Mouse (Mus musculus) lung, embryonic 16.5 days (tissue): ENCODE results near the gene Vmn1r180. TPM values are rescaled to one million over a fixed set of nuclear protein-coding genes. Genes with fewer than 3 reads are reported as not detected.
"Not testable (repeated sequence)": the region's sequence is repeated elsewhere in the genome, so short reads cannot be mapped to it uniquely, and the experiment has no call there.

Experiments used
- ATAC-seq: fragments of 200-750 bp; cut with Nextera tagmentation; 2 replicates; pipeline ENCODE4 v1.8.0; 2017; ENCODE audit warnings: low read depth, mild to moderate bottlenecking, moderate library complexity
- H3K27ac ChIP-seq: fragments of 300-500 bp; sonication (generic); 2 replicates; pipeline ENCODE4 v1.5.1; 2014; ENCODE audit warnings: mild to moderate bottlenecking, control low read depth, low read length
- H3K27me3 ChIP-seq: fragments of 300-500 bp; sonication (generic); 2 replicates; pipeline ENCODE4 v1.6.1; 2014; ENCODE audit warnings: low read depth, low read length, mixed read lengths; ENCODE audit not compliant: control insufficient read depth, insufficient read depth
- H3K36me3 ChIP-seq: fragments of 300-500 bp; sonication (generic); 2 replicates; pipeline ENCODE4 v1.6.1; 2014; ENCODE audit warnings: low read length; ENCODE audit not compliant: control insufficient read depth, insufficient read depth
- H3K4me1 ChIP-seq: fragments of 300-500 bp; sonication (generic); replicated peaks from 2 replicates; pipeline ENCODE4 v1.6.1; 2014; ENCODE audit warnings: low read length, mixed read lengths; ENCODE audit not compliant: control insufficient read depth, insufficient read depth
- H3K4me2 ChIP-seq: fragments of 300-500 bp; sonication (generic); 2 replicates; pipeline ENCODE4 v1.6.1; 2014; ENCODE audit warnings: low read depth, low read length, control low read depth
- H3K4me3 ChIP-seq: fragments of 300-500 bp; sonication (generic); 2 replicates; pipeline ENCODE4 v1.5.1; 2014; ENCODE audit warnings: mild to moderate bottlenecking, low read length, control low read depth
- H3K9ac ChIP-seq: fragments of 300-500 bp; sonication (generic); 2 replicates; pipeline ENCODE4 v1.6.1; 2014; ENCODE audit warnings: low read length, control low read depth
- H3K9me3 ChIP-seq: fragments of 300-500 bp; sonication (generic); 2 replicates; pipeline ENCODE4 v1.6.1; 2016; ENCODE audit warnings: low read length; ENCODE audit not compliant: control insufficient read depth
- WGBS: fragments of 180-500 bp; shearing (Covaris S2); extraction: QIAGEN DNeasy Blood & Tissue Kit; methylation state at CpG from one replicate; pipeline ENCODE4 v1.1.7; 2014; 5-methylcytosine and 5-hydroxymethylcytosine counted together
- polyA plus RNA-seq: library from polyadenylated mRNA; unstranded; fragments of >200 nt; fragmentation: Nextera tagmentation; extraction: Ambion mirVana; gene quantifications from 2 replicates; pipeline ENCODE4 v1.2.1, GENCODE M21; 2015

Vmn1r180 gene
- polyA plus RNA-seq = not detected in 2 replicates

DNA sequence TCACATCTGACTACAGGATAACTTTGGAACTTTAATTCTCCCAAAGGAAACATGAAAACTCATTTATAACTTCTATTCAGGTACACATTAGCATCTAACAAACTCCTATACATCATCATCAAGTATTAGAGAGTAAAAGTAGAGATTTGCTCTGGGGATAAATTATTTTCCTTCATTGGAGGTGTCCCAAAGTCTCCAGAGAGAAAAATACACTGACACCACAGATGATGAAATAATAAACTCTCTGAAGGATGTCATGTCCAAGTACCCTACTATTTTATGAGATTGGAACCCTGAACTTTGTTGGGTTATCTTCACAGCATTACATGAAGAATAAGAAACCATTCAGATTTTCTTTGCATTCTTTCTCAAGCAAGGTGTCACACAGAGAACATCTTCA is at the start of gene Vmn1r180:
TSS of gene Vmn1r180 (plus strand) at position 301 of the 400 bp plus-strand sequence.
- H3K9me3 ChIP-seq = no peaks in the 10 kb centered on the region
- H3K4me1 ChIP-seq = no peaks in the 10 kb centered on the region
- no peak within 1 kb of the TSS for H3K27ac ChIP-seq
- H3K4me2 ChIP-seq = no peak within 1 kb of the TSS
- no peak for ATAC-seq
- no peak within 1 kb of the TSS for H3K4me3 ChIP-seq
- H3K27me3 ChIP-seq = no peaks in the 10 kb centered on the region
- no peaks in the 10 kb centered on the region for H3K36me3 ChIP-seq
- H3K9ac ChIP-seq = no peak within 1 kb of the TSS

DNA sequence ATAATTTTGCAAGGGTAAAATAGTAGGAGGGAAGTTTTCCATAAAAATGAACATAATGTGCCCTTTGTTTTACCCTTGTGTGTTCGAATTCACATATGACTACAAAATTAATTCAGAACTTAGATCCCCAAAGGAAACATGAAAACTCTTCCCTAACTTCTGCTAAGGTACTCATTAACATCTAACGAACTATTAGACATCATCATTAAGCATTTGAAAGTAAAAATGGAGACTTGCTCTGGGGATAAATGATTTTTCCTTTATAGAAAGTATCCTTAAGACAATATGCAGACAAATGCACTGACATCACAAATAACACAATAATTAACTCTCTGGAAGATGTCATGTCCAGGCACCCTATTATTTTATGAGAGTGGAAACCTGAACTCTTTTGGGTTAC is 23.8 kb upstream of the Vmn1r180 start, which contains the start of gene Vmn1r179:
TSS of gene Vmn1r179 (plus strand) at position 301 of the 400 bp plus-strand sequence.
- Histone ChIP-seq H3K9me3 (no peaks in the 10 kb centered on the region), H3K27me3 (no peaks in the 10 kb centered on the region), H3K27ac (no peak within 1 kb of the TSS), H3K4me2 (no peak within 1 kb of the TSS), H3K4me1 (no peaks in the 10 kb centered on the region), H3K36me3 (no peaks in the 10 kb centered on the region), H3K9ac (no peak within 1 kb of the TSS), H3K4me3 (no peak within 1 kb of the TSS)
- WGBS = 37% methylated on average over 2 of the region's 2 CpGs
- no peak for ATAC-seq

DNA sequence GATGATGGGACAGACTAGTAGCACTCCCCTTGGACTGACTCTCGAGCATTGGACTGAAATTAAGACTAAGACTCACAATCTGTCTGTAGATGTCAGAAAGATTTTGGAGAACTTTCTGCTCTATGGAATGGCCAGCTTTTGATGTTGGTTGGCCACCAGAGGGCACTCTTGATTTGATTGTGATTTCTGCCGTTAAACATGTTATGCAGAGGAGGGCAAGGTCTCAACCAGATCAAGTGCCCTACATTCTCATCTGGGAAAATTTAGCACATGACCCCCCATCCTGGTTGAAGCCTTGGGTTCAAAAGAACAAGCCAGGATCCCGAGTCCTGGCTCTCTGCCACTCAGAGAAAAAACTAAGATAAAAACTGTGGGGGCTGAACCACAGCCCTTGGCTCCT is 17.6 kb downstream of the Vmn1r180 start:
- WGBS = 40% methylated on average over 3 of the region's 3 CpGs
- H3K36me3 ChIP-seq, H3K4me1 ChIP-seq, H3K9me3 ChIP-seq, H3K4me2 ChIP-seq, H3K4me3 ChIP-seq, H3K27me3 ChIP-seq, H3K27ac ChIP-seq, H3K9ac ChIP-seq, ATAC-seq: not testable (repeated sequence)

DNA sequence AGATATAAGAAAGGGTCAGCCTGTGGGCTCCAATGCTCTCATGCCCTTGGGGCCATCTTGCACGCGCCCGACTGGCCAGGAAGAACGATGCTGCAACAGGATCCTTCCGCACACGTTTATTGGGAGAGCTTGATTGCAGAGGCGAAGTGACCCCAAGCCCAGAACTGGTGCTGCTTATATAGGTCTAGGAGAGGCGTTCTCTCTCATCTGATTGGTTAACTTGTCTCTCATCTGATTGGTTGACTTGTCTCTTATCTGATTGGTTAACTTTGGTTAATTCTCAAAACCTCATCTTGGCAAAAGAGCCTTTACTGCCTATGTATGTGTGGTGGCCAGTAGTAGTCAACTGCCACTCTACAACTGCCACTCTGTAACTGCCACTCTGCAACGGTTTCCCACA is 23.9 kb downstream of the Vmn1r180 start, which contains the start of gene Vmn1r181:
TSS of gene Vmn1r181 (plus strand) at position 301 of the 400 bp plus-strand sequence.
- H3K27me3 ChIP-seq, H3K9ac ChIP-seq, H3K27ac ChIP-seq, H3K9me3 ChIP-seq, H3K4me2 ChIP-seq, H3K36me3 ChIP-seq, ATAC-seq, H3K4me3 ChIP-seq, H3K4me1 ChIP-seq: not testable (repeated sequence)
- WGBS = 85% methylated on average over 9 of the region's 9 CpGs

DNA sequence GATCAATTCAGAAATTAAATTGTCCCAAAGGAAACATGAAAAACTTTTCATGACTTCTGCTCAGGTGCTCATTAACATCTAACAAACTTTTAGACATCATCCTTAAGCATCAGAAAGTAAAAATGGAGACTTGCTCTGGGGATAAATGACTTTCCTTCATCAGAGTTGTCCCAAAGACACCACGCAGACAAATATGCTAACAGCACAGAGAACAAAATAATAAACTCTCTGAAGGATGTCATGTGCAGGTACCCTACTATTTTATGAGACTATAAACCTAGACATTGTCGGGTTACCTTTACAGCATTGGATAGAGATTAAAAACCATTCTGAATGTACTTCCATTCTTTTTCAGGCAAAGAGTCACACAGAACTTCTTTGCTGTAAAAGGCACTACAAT is 51.0 kb downstream of the Vmn1r180 start, which contains the start of gene V1rd19:
TSS of gene V1rd19 (plus strand) at position 301 of the 400 bp plus-strand sequence.
- no peaks in the 10 kb centered on the region for H3K27me3 ChIP-seq
- ATAC-seq = no peak
- H3K9ac ChIP-seq = no peak within 1 kb of the TSS
- H3K9me3 ChIP-seq = no peaks in the 10 kb centered on the region; the same call in 1 of the 2 replicates
- H3K27ac ChIP-seq = no peak within 1 kb of the TSS
- WGBS = 62% methylated on average over 2 of the region's 2 CpGs
- no peak within 1 kb of the TSS for H3K4me3 ChIP-seq
- no peak within 1 kb of the TSS for H3K4me2 ChIP-seq
- no peaks in the 10 kb centered on the region for H3K4me1 ChIP-seq
- no peaks in the 10 kb centered on the region for H3K36me3 ChIP-seq

Other genes with a start within 250 kb of the Vmn1r180 start
- not detected in 2 replicates for gene Vmn1r173, start 249.9 kb upstream of the Vmn1r180 start, polyA plus RNA-seq
- gene Vmn1r174, start 198.4 kb upstream of the Vmn1r180 start, polyA plus RNA-seq = not detected in 2 replicates
- not detected in 2 replicates for gene Vmn1r175, start 140.0 kb upstream of the Vmn1r180 start, polyA plus RNA-seq
- not detected in 2 replicates for gene Vmn1r176, start 113.3 kb upstream of the Vmn1r180 start, polyA plus RNA-seq
- not detected in 2 replicates for gene Vmn1r177, start 84.2 kb upstream of the Vmn1r180 start, polyA plus RNA-seq
- gene Vmn1r178, start 58.6 kb upstream of the Vmn1r180 start, polyA plus RNA-seq = not detected in 2 replicates
- gene Vmn1r179, start 23.7 kb upstream of the Vmn1r180 start, polyA plus RNA-seq = not detected in 2 replicates
- gene Vmn1r181, start 24.0 kb downstream of the Vmn1r180 start, polyA plus RNA-seq = not detected in 2 replicates
- not detected in 2 replicates for gene V1rd19, start 51.1 kb downstream of the Vmn1r180 start, polyA plus RNA-seq
- not detected in 2 replicates for gene Vmn1r183, start 102.6 kb downstream of the Vmn1r180 start, polyA plus RNA-seq
- gene Zfp180, start 131.3 kb downstream of the Vmn1r180 start, polyA plus RNA-seq = 18.9 and 21.0 TPM in 2 replicates
- 5.3 and 6.0 TPM in 2 replicates for gene Zfp112, start 161.7 kb downstream of the Vmn1r180 start, polyA plus RNA-seq
- gene Zfp235, start 183.5 kb downstream of the Vmn1r180 start, polyA plus RNA-seq = 18.4 and 18.5 TPM in 2 replicates
- 6.1 and 6.9 TPM in 2 replicates for gene Zfp114, start 224.4 kb downstream of the Vmn1r180 start, polyA plus RNA-seq